Mouse (Mus musculus): Measurements from ENCODE around the gene P3h1.
A peak's percentile ranks its signal among the peaks of the same experiment; 100 is the strongest.

The P3h1 gene

GRCm38 (mm10) chr4:119238661-119239060 lies 5.9 kb downstream of the P3h1 start:
- DNase-seq (ENCODE audit: low spot score): no peak

GRCm38 (mm10) chr4:119239181-119239682 lies 6.5 kb downstream of the P3h1 start:
- DNase-seq (ENCODE audit: low spot score): peak; percentile 35

GRCm38 (mm10) chr4:119241664-119242063 lies 8.9 kb downstream of the P3h1 start:
- no peak for DNase-seq (ENCODE audit: low spot score)

GRCm38 (mm10) chr4:119242571-119242970 lies 9.9 kb downstream of the P3h1 start:
- no peak for DNase-seq (ENCODE audit: low spot score)

- peak; percentile 39 for DNase-seq (ENCODE audit: low spot score)
Observed at GRCm38 (mm10) chr4:119244468-119245240, 11.9 kb downstream of the P3h1 start.

- DNase-seq (ENCODE audit: low spot score): peak; percentile 51
Observed at GRCm38 (mm10) chr4:119245556-119245955, 12.8 kb downstream of the P3h1 start.

- no peak for DNase-seq (ENCODE audit: low spot score)
Observed at GRCm38 (mm10) chr4:119245961-119246360, 13.2 kb downstream of the P3h1 start.

- no peak for DNase-seq (ENCODE audit: low spot score)
Observed at GRCm38 (mm10) chr4:119246688-119247225, 14.0 kb downstream of the P3h1 start.

- peak; percentile 42 for DNase-seq (ENCODE audit: low spot score)
Observed at GRCm38 (mm10) chr4:119247462-119248235, 14.9 kb downstream of the P3h1 start.

GRCm38 (mm10) chr4:119248407-119248965 lies 15.8 kb downstream of the P3h1 start:
- no peak for DNase-seq (ENCODE audit: low spot score)

GRCm38 (mm10) chr4:119252025-119252808 lies 19.5 kb downstream of the P3h1 start:
- no peak for DNase-seq (ENCODE audit: low spot score)

- DNase-seq (ENCODE audit: low spot score): no peak
Observed at GRCm38 (mm10) chr4:119254012-119254618, 21.4 kb downstream of the P3h1 start.

GRCm38 (mm10) chr4:119255351-119255750 lies 22.6 kb downstream of the P3h1 start, which contains the start of gene Cldn19:
Gene Cldn19, plus strand, starts transcription at chr4:119255414.
- DNase-seq (ENCODE audit: low spot score): no peak

- DNase-seq (ENCODE audit: low spot score): no peak
Observed at GRCm38 (mm10) chr4:119257083-119257482, 24.4 kb downstream of the P3h1 start.

GRCm38 (mm10) chr4:119259344-119260254 lies 26.9 kb downstream of the P3h1 start:
- DNase-seq (ENCODE audit: low spot score): no peak

- no peak for DNase-seq (ENCODE audit: low spot score)
Observed at GRCm38 (mm10) chr4:119261087-119261713, 28.5 kb downstream of the P3h1 start.

- DNase-seq (ENCODE audit: low spot score): no peak
Observed at GRCm38 (mm10) chr4:119262483-119262882, 29.8 kb downstream of the P3h1 start.

- no peak for DNase-seq (ENCODE audit: low spot score)
Observed at GRCm38 (mm10) chr4:119263459-119263858, 30.7 kb downstream of the P3h1 start.

GRCm38 (mm10) chr4:119266606-119267005 lies 33.9 kb downstream of the P3h1 start:
- no peak for DNase-seq (ENCODE audit: low spot score)

- DNase-seq (ENCODE audit: low spot score): no peak
Observed at GRCm38 (mm10) chr4:119274627-119275026, 41.9 kb downstream of the P3h1 start.

Measured in testis, postnatal 14 days (tissue).